Mouse (Mus musculus) liver, embryonic 12.5 days (tissue): ENCODE measurements at regions not wholly inside any gene's neighbourhood (a gene's known extent, or its start where the extent isn't known, plus 50 kb on each side); places are given as distances from the start of the nearest gene placed in this dataset.
A peak's percentile ranks its signal among the peaks of the same experiment; 100 is the strongest.
"Not testable (repeated sequence)": the region's sequence is repeated elsewhere in the genome, so short reads cannot be mapped to it uniquely, and the experiment has no call there.

Source experiments
- ATAC-seq: fragments of 200-750 bp; cut with Nextera tagmentation; 2 replicates; pipeline ENCODE4 v1.8.0; 2017; ENCODE audit warnings: moderate number of reproducible peaks, mild to moderate bottlenecking, moderate library complexity
- H3K27ac ChIP-seq: fragments of 300-500 bp; sonication (generic); 2 replicates; pipeline ENCODE4 v1.5.1; 2016; ENCODE audit warnings: mild to moderate bottlenecking
- H3K27me3 ChIP-seq: fragments of 300-500 bp; sonication (generic); replicated peaks from 2 replicates; pipeline ENCODE4 v1.6.1; 2016; ENCODE audit warnings: mild to moderate bottlenecking, moderate library complexity
- H3K36me3 ChIP-seq: fragments of 300-500 bp; sonication (generic); 2 replicates; pipeline ENCODE4 v1.6.1; 2016; ENCODE audit warnings: mild to moderate bottlenecking, moderate library complexity
- H3K4me1 ChIP-seq: fragments of 300-500 bp; sonication (generic); 2 replicates; pipeline ENCODE4 v1.6.1; 2016
- H3K4me2 ChIP-seq: fragments of 300-500 bp; sonication (generic); 2 replicates; pipeline ENCODE4 v1.6.1; 2016; ENCODE audit warnings: mild to moderate bottlenecking, moderate library complexity
- H3K4me3 ChIP-seq: fragments of 300-500 bp; sonication (generic); 2 replicates; pipeline ENCODE4 v1.5.1; 2016; ENCODE audit warnings: mild to moderate bottlenecking, moderate library complexity
- H3K9ac ChIP-seq: fragments of 300-500 bp; sonication (generic); 2 replicates; pipeline ENCODE4 v1.6.1; 2016; ENCODE audit warnings: mild to moderate bottlenecking, moderate library complexity
- H3K9me3 ChIP-seq: fragments of 300-500 bp; sonication (generic); replicated peaks from 2 replicates; pipeline ENCODE4 v1.6.1; 2016; ENCODE audit warnings: mild to moderate bottlenecking, moderate library complexity
- WGBS: fragments of 180-500 bp; shearing (Covaris S2); methylation state at CpG from one replicate; pipeline ENCODE4 v1.1.7; 2016; ENCODE audit not compliant: insufficient replicate concordance; 5-methylcytosine and 5-hydroxymethylcytosine counted together

DNA sequence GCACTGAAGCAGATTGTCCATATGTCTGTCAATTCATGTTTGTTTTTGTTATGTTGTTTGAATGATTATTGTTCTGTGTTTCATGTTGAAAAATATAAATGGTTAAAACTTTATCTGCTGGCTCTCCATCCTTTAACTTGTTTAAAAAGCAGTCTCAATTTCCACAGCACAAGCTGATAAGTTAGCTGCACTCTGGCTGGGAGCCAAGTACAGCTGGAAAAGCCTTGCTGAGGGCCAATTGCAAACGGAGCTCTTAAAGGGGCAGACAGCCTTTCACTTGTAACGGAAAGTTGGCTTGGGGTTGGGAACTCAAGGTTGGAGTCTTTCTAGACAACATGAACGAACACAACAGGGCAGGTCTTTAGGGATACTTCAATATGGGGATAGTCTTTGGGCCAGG lies 462.0 kb downstream of the Gm11232 start:
- not testable (repeated sequence) for H3K27ac ChIP-seq, H3K4me3 ChIP-seq, H3K4me1 ChIP-seq, H3K9ac ChIP-seq, H3K9me3 ChIP-seq, H3K4me2 ChIP-seq, H3K27me3 ChIP-seq, ATAC-seq, H3K36me3 ChIP-seq
- WGBS, result 49% methylated on average over 3 of the region's 3 CpGs

DNA sequence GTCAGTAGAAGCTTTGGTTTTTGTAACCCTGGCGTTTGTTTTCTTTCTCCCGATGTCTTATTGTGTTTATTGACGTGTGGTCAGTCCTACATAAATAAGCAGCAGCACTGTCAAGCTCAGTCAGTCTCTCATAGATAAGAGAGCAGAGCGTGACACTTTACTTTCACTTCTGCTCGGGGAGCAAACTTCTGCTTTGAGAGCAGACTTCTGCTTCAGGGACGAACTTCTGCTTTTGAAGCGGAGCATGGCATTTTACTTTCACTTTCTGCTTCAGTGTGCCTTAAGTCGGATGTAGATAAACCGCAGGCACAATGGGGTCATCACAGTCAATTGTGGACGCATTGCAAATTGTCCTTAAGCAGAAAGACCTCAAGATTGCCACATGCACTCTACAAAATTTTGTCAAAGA lies 466.0 kb downstream of the Gm11232 start:
- Histone ChIP-seq H3K27ac (no peak overlapping the region), H3K4me2 (peak overlapping the region; percentile 39)
- WGBS, result 39% methylated on average over 10 of the region's 10 CpGs

DNA sequence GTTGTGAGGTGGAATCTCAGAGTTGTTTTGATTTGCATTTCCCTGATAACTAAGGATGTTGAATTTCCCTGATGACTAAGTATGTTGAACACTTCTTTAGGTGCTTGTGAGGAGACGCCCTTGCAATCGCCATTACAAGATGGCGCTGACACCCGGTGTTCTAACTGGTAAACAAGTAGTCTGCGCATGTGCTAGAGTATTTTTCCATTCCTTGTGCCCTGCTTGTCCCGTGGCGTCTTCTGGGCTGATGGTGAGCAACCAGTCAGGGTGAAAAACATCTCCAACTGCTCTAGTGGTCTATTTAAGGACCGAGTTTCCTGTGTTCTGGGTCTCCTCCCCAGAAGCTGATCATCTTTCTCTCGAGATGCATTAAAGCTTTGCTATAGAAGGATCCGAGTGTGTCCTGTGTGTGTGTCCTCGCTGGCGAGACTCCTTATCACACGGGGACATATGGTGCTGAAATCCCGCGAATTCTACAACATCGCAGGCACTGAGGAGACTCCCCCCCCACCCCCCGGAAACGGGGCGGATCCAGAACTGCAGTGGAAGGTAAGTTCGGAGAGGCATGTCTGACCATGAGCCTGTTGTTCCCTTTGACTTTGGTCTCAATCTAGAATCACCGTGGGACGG lies 466.5 kb downstream of the Gm11232 start:
- Histone ChIP-seq H3K4me2 (peak overlapping the region; percentile 39), H3K4me3 (peak overlapping the region; percentile 39)
- H3K4me1 ChIP-seq, H3K9me3 ChIP-seq, H3K9ac ChIP-seq, H3K36me3 ChIP-seq, ATAC-seq, H3K27ac ChIP-seq, H3K27me3 ChIP-seq: not testable (repeated sequence)
- WGBS, result 67% methylated on average over 22 of the region's 22 CpGs

More for the DNA sequence above, 466.0 kb downstream of the Gm11232 start:
- H3K9ac ChIP-seq, result no peak overlapping the region
- H3K4me3 ChIP-seq, result peak overlapping the region; percentile 39
- no peaks in the 10 kb centered on the region for H3K4me1 ChIP-seq
- H3K9me3 ChIP-seq, result 0 out of 2 replicates have a peak, but pooled peaks cover 10% of the 10 kb centered on the region
- ATAC-seq, result no peak
- no peaks in the 10 kb centered on the region for H3K36me3 ChIP-seq
- H3K27me3 ChIP-seq, result no peaks in the 10 kb centered on the region

DNA sequence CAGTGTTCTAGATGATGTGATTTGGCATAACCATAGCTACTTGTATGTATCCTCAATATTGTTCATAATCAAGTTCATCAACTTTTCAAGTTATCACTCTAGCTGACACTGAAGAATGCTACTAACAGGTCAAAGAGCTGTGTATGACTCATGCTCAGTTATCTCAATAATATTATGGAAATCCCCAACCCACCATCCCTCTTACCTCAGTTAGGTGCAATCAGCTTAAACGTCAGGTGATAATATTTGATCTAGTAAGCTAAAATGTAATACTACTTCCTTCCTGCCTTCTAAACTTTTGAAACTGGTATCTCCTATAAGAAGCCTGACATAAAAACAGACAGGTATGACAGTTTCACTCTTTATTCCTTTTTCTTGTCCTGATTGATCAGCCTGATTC lies 474.6 kb downstream of the Gm11232 start:
- H3K9me3 ChIP-seq, result 0 out of 2 replicates have a peak, but pooled peaks cover 3% of the 10 kb centered on the region
- H3K4me2 ChIP-seq, result no peak overlapping the region
- no peak for ATAC-seq
- H3K9ac ChIP-seq, result no peak overlapping the region
- 68% methylated on average over 1 of the region's 1 CpGs for WGBS
- no peaks in the 10 kb centered on the region for H3K36me3 ChIP-seq
- H3K27ac ChIP-seq, result no peak overlapping the region
- no peaks in the 10 kb centered on the region for H3K27me3 ChIP-seq
- no peak overlapping the region for H3K4me3 ChIP-seq
- no peaks in the 10 kb centered on the region for H3K4me1 ChIP-seq

DNA sequence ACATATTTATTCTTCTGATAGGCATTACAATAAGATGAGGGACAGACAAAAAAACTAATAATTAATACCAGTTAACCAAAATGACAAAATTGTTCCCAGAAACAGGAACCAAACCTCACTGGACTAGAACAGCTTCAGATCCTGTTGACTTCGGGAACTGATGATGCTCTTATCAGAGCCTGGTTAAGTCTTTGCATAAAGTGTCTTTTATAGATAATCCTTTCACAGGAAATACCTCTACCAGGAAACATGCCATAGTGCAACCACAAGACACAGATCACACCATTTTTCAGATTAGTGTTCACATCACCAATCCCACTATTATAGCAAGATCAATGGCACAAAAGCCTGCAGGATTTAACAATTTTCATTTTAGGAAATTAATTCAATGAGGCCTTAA lies 478.1 kb downstream of the Gm11232 start:
- Histone ChIP-seq H3K4me2 (no peak overlapping the region), H3K4me3 (no peak overlapping the region), H3K9ac (no peak overlapping the region), H3K9me3 (no peaks in the 10 kb centered on the region), H3K36me3 (no peaks in the 10 kb centered on the region), H3K27me3 (no peaks in the 10 kb centered on the region), H3K4me1 (no peaks in the 10 kb centered on the region), H3K27ac (no peak overlapping the region)
- 32% methylated on average over 1 of the region's 1 CpGs for WGBS
- no peak for ATAC-seq

DNA sequence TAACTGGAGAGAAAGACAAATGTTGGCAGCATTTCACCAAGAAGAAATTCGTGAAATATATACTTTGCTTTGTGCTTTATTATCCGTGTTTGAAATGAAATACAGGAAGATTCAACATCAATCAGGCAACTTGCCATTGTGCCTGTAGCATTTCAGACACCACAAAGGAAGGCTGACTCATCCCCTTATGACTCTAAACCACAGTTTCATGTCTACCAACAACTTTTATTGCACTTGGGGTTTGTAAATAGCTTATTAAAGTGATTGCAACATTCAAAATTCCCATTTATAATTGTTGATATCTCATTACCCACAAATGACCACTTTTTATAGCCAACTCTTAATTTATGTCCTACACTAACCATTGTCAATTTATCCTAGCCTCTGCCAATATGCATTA lies 497.9 kb downstream of the Gm11232 start:
- 62% methylated on average over 2 of the region's 2 CpGs for WGBS
- H3K4me1 ChIP-seq, result no peaks in the 10 kb centered on the region
- no peak overlapping the region for H3K27ac ChIP-seq
- no peaks in the 10 kb centered on the region for H3K9me3 ChIP-seq
- no peak for ATAC-seq
- H3K27me3 ChIP-seq, result no peaks in the 10 kb centered on the region
- H3K4me3 ChIP-seq, result no peak overlapping the region
- H3K36me3 ChIP-seq, result no peaks in the 10 kb centered on the region
- no peak overlapping the region for H3K9ac ChIP-seq
- H3K4me2 ChIP-seq, result no peak overlapping the region

DNA sequence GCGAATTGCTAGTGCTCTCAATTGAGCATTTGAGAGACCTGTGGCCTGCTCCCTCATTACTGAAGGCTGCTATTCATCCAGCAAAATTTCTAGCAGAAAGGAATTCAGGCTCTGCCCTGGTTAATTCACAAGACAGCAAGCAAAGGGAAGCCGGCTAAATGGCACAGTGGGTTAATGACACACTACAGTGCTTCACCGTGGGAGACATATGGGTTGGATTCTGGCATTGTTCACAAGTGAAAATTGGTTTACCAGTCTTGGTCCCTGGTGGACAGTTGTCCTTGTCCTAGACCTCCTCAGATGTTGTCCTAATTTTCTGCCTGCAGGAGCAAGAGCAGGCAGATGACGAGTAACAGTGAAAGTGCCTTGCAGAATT lies 527.3 kb downstream of the Gm11232 start:
- Histone ChIP-seq H3K9ac (no peak overlapping the region), H3K27me3 (no peaks in the 10 kb centered on the region), H3K4me1 (no peaks in the 10 kb centered on the region), H3K4me3 (no peak overlapping the region), H3K36me3 (no peaks in the 10 kb centered on the region), H3K27ac (no peak overlapping the region), H3K4me2 (no peak overlapping the region), H3K9me3 (0 out of 2 replicates have a peak, but pooled peaks cover 2% of the 10 kb centered on the region)
- WGBS, result 60% methylated on average over 4 of the region's 4 CpGs
- no peak for ATAC-seq

DNA sequence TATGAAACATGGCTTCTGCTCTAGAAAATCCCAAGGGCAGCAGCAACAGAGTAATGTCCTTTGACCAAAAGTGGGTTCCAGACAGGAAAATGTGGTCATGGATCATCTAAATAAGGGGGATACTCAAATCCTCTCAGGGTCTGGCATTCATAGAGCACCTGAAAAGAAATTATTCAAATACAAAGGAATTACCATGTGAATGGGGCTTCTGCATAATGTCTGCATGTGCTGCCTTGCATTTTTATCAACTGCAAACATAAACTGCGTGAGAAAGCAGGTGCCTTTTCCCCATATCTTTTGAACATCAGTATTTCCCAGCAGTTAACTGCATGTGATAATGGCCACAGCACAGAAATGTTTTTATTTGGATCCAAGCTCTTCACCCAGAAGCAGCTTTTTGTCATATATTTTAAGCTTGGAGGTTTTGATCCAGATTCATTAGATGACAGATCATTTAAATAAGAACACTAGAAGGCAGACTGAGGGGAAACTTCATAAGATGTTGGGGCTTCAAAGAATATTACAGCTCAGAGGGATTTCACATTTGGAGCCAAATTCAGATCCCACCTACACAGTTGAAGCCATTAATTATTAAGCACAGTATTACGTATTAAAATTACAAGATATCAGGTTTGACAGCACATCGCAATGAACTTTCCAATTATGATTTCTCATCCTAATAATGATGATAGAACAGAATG lies 527.8 kb downstream of the Gm11232 start:
- 74% methylated on average over 3 of the region's 3 CpGs for WGBS
- Histone ChIP-seq H3K27ac (no peak overlapping the region), H3K9me3 (no peaks in the 10 kb centered on the region), H3K36me3 (no peaks in the 10 kb centered on the region), H3K9ac (no peak overlapping the region), H3K4me2 (no peak overlapping the region), H3K4me3 (no peak overlapping the region), H3K4me1 (no peaks in the 10 kb centered on the region), H3K27me3 (no peaks in the 10 kb centered on the region)
- ATAC-seq, result no peak

DNA sequence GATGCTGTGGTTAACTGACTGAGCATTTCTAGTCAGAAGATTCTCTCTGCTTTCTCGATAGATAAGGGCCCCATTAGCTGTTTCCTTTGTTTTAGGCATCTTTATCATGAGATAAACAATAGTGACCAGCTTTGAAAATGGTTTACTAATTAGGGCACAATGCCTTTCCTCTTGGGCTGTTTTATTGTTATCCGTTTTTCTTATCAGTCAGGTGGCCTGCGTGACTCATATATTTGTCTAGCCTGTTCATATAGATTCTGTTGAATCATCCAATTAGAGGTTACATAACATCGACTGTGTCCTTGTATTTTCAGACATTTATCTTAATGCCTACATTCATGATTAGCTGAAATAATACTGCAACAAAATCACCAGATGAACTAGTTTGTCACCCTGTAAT lies 531.1 kb downstream of the Gm11232 start:
- Histone ChIP-seq H3K9me3 (no peaks in the 10 kb centered on the region), H3K4me2 (no peak overlapping the region), H3K36me3 (no peaks in the 10 kb centered on the region), H3K4me3 (no peak overlapping the region), H3K27ac (no peak overlapping the region), H3K9ac (no peak overlapping the region), H3K27me3 (no peaks in the 10 kb centered on the region), H3K4me1 (no peaks in the 10 kb centered on the region)
- WGBS, result 32% methylated on average over 4 of the region's 4 CpGs
- ATAC-seq, result no peak

DNA sequence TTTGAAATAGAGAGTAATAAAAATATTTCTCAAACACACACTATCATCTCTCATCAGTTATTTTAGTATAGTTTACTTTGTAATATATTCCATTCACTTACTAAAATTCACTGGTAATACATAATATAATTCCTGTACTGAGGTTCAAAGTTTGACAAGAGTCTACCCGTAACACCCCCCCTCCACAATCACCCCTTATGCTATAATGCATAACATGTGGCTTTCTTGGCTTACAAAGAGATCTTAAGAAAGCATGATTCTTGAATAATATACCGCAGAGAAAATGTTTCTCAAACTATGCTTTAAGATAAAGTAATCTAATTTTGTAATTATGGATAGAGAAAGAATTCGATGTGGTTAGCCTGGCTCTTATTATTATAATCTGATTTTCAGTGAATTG lies 539.7 kb downstream of the Gm11232 start:
- no peak for ATAC-seq
- no peaks in the 10 kb centered on the region for H3K9me3 ChIP-seq
- 59% methylated on average over 3 of the region's 3 CpGs for WGBS
- no peak overlapping the region for H3K9ac ChIP-seq
- no peak overlapping the region for H3K4me2 ChIP-seq
- H3K36me3 ChIP-seq, result no peaks in the 10 kb centered on the region
- H3K4me1 ChIP-seq, result no peaks in the 10 kb centered on the region
- H3K27ac ChIP-seq, result no peak overlapping the region
- no peak overlapping the region for H3K4me3 ChIP-seq
- H3K27me3 ChIP-seq, result no peaks in the 10 kb centered on the region

DNA sequence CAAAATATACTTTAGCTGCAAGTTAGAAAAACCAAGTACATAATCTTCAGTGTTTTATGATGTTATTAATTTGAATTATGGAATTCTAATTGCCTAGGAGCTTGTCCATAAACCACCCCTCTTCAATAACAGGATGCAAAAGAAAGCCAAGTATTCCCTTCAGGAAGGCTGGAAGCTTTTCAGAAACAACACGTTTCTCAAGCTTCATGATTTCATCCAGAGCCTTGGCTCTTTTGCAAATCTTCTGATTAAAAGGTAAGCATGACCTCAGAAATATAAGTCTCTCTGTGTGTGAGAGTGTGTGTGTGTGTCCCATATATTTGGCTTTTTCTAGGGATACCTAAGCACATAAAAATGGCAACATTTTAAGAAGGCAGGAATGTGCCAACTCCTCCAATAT lies 570.0 kb downstream of the Gm11232 start:
- Histone ChIP-seq H3K4me1 (no peaks in the 10 kb centered on the region), H3K4me2 (no peak overlapping the region), H3K27ac (no peak overlapping the region), H3K27me3 (no peaks in the 10 kb centered on the region), H3K4me3 (no peak overlapping the region), H3K9ac (no peak overlapping the region), H3K9me3 (no peaks in the 10 kb centered on the region), H3K36me3 (no peaks in the 10 kb centered on the region)
- 28% methylated on average over 1 of the region's 1 CpGs for WGBS
- no peak for ATAC-seq

DNA sequence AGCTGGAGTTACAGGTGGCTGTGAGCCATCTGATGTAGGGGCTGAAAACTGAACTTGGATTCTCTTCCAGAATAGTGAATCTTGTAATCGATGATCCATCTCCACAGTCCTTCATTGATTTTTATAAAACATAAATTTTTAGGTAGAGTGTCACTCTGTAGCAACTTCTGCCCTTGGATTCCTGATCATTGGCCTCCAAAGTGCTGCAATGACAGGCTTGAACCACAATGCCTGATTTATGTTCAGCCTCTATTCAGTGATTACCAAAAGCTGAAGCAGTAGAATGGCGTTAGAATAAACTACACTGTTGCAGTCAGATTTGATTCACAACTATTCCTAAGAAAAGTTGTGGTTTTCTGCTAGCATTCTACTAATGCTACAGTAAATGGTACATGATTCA lies 580.1 kb downstream of the Gm11232 start:
- H3K27me3 ChIP-seq, result no peaks in the 10 kb centered on the region
- H3K27ac ChIP-seq, result no peak overlapping the region
- ATAC-seq, result no peak
- no peak overlapping the region for H3K9ac ChIP-seq
- 64% methylated on average over 2 of the region's 2 CpGs for WGBS
- H3K4me3 ChIP-seq, result no peak overlapping the region
- no peaks in the 10 kb centered on the region for H3K36me3 ChIP-seq
- H3K4me1 ChIP-seq, result no peaks in the 10 kb centered on the region
- H3K9me3 ChIP-seq, result no peaks in the 10 kb centered on the region
- H3K4me2 ChIP-seq, result no peak overlapping the region

DNA sequence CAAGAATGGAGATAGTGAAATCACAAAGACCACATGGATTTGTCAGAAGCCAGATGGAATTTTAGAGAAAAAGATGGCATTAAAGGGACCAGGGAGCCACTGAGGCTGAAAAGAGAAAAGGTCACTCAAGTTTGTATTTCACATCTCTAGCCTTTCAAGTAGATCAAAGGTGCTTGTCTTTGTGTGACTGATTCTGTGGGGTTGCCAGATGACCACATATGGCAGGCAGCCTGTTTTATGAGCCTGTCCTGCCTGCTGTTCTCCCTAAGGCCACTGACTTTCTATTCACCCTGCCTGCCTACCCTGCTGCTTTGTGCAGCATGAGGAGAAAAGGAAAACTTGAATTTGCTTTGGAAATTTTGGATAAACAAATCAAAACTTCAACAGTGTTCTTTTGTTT lies 592.0 kb downstream of the Gm11232 start:
- Histone ChIP-seq H3K27me3 (no peaks in the 10 kb centered on the region), H3K4me2 (no peak overlapping the region), H3K27ac (no peak overlapping the region), H3K9ac (no peak overlapping the region), H3K9me3 (no peaks in the 10 kb centered on the region), H3K36me3 (no peaks in the 10 kb centered on the region), H3K4me3 (no peak overlapping the region), H3K4me1 (no peaks in the 10 kb centered on the region)
- ATAC-seq, result no peak
